Mouse (Mus musculus): ENCODE measurements around the gene Ms4a4d.

DNA sequence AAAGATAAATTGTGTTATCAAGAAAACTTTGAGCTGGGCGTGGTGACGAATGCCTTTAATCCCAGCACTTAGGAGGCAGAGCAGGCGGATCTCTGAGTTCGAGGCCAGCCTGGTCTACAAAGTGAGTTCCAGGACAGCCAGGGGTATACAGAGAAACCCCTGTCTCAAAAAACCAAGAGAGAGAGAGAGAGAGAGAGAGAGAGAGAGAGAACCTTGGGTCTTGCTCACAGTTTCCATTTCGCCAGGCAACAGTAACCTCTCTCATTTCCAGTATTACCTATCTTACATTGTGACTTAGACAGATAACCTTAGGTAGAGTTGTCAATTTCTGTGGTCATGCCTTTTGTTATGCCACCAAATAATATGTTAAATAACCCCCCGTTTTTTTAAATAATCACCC is 40.2 kb upstream of the Ms4a4d start:
- no peak for TF ChIP-seq CTCF (conservative IDR thresholded peaks at IDR 0.05; ENCODE audit: insufficient read depth, insufficient read length, low read depth, low read length)
- no peak for TF ChIP-seq POLR2A (IDR thresholded peaks at IDR 0.05; ENCODE audit: low read depth, low read length)
